Mouse (Mus musculus) midbrain, embryonic 13.5 days (tissue): ENCODE measurements around the gene Morn4. TPM values are rescaled to one million over a fixed set of nuclear protein-coding genes. Genes with fewer than 3 reads are reported as not detected.
A peak's percentile ranks its signal among the peaks of the same experiment; 100 is the strongest.

ENCODE experiments used
- ATAC-seq: fragments of 200-750 bp; cut with Nextera tagmentation; 2 replicates; pipeline ENCODE4 v1.8.0; 2017; ENCODE audit warnings: mild to moderate bottlenecking, moderate TSS enrichment, moderate library complexity
- H3K27ac ChIP-seq: fragments of 300-500 bp; sonication (generic); 2 replicates; pipeline ENCODE4 v1.5.1; 2015; ENCODE audit warnings: inconsistent platforms, mild to moderate bottlenecking, moderate library complexity
- H3K27me3 ChIP-seq: fragments of 300-500 bp; sonication (generic); 2 replicates; pipeline ENCODE4 v1.6.1; 2015; ENCODE audit warnings: mild to moderate bottlenecking, inconsistent platforms
- H3K36me3 ChIP-seq: fragments of 300-500 bp; sonication (generic); 2 replicates; pipeline ENCODE4 v1.6.1; 2015; ENCODE audit warnings: mild to moderate bottlenecking, inconsistent platforms
- H3K4me1 ChIP-seq: fragments of 300-500 bp; sonication (generic); replicated peaks from 2 replicates; pipeline ENCODE4 v1.6.1; 2015; ENCODE audit warnings: inconsistent platforms
- H3K4me2 ChIP-seq: fragments of 300-500 bp; sonication (generic); replicated peaks from 2 replicates; pipeline ENCODE4 v1.6.1; 2015; ENCODE audit warnings: moderate library complexity, mild to moderate bottlenecking, inconsistent platforms
- H3K4me3 ChIP-seq: fragments of 300-500 bp; sonication (generic); replicated peaks from 2 replicates; pipeline ENCODE4 v1.5.1; 2015; ENCODE audit warnings: mild to moderate bottlenecking, inconsistent platforms
- H3K9ac ChIP-seq: fragments of 300-500 bp; sonication (generic); replicated peaks from 2 replicates; pipeline ENCODE4 v1.6.1; 2015; ENCODE audit warnings: mild to moderate bottlenecking, inconsistent platforms
- H3K9me3 ChIP-seq: fragments of 300-500 bp; sonication (generic); 2 replicates; pipeline ENCODE4 v1.6.1; 2016; ENCODE audit warnings: mild to moderate bottlenecking, inconsistent platforms
- WGBS: fragments of 180-500 bp; shearing (Covaris S2); methylation state at CpG from one replicate; pipeline ENCODE4 v1.1.7; 2015; 5-methylcytosine and 5-hydroxymethylcytosine counted together
- polyA plus RNA-seq: library from polyadenylated mRNA; unstranded; fragments of >200 nt; fragmentation: Nextera tagmentation; extraction: Ambion mirVana; gene quantifications from 2 replicates; pipeline ENCODE4 v1.2.1, GENCODE M21; 2015

Morn4 gene
- polyA plus RNA-seq, 1 experiment from 2014 or later: 128 TPM

DNA sequence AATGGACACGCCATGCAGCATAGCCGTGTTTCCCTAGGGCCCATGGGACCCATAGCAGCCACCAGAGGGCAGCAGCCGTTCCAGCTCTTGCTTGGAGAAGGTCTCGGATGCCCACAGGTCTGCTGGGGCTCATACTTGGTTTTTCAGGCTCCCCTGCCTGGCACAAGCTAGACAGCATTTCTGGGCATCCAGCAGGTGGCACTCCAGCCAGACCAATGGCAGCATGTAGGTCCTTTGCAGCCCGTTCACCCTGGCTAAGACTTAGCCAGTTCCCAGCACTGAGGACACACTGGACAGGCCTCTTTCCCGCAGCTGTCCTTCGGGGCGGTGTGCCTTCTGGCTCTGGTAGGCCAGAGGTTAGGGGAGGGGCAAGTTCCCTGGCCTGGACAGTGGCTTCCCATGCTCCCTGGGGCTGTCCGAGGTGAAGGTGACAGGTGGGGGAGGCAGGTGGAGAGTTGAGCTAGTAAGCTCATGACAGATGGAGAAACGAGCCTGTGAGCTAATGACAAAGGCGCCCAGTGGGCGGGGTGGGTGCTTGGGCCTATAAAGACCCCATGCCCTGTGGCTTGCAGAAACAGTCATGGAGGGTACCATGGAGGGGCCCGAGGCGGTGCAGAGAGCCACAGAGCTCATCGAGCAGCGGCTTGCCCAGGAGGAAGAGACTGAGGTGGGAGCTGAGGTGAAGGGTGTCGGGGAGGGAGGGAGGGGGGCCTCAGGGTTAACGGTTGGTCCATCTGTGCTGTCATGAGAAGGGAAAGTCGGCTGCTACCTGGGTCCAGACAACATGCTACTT lies 50.5 kb downstream of the Morn4 start, which contains the start of gene Ankrd2:
TSS of gene Ankrd2 (plus strand) at position 545 of the 793 bp plus-strand sequence.
- 62% methylated on average over 18 of the region's 19 CpGs for WGBS
- H3K4me3 ChIP-seq: no peak within 1 kb of the TSS
- H3K36me3 ChIP-seq: no peaks in the 10 kb centered on the region
- H3K9ac ChIP-seq: no peak within 1 kb of the TSS
- peak; percentile 84 for ATAC-seq
- no peak within 1 kb of the TSS for H3K27ac ChIP-seq
- H3K27me3 ChIP-seq: no peaks in the 10 kb centered on the region
- H3K9me3 ChIP-seq: no peaks in the 10 kb centered on the region
- H3K4me2 ChIP-seq: no peak within 1 kb of the TSS
- H3K4me1 ChIP-seq: 0 out of 2 replicates have a peak, but pooled peaks cover 3% of the 10 kb centered on the region

DNA sequence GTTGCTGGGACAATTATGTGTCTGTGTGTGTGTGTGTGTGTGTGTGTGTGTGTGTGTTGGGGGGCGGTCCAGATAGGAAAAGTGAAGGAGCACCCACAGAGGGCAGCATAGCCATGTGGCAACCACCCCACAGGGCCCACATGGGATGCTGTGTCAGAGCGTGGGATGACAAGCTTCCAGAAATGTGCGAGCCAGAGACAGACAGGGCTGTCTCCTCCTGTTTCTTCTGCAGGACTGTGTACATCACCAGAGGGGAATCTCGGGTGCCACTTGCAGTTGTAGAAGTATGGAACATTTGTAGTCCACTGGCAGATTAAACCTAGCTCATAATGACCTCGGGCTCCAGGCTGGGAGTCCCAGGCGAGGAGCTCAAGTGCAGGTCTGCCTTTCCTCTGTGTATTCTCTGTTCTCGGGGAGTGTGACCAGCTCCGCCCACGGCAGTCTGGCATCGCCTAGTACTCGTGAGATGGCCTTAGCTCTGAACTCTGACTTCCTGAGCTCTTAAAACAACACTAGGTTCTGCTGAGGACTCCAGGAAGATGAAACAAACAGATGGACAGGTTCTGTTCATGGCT lies 51.2 kb downstream of the Morn4 start:
- no peak for ATAC-seq
- H3K27me3 ChIP-seq: no peaks in the 10 kb centered on the region
- no peak overlapping the region for H3K9ac ChIP-seq
- no peak overlapping the region for H3K4me2 ChIP-seq
- no peak overlapping the region for H3K4me3 ChIP-seq
- 60% methylated on average over 11 of the region's 11 CpGs for WGBS
- 0 out of 2 replicates have a peak, but pooled peaks cover 3% of the 10 kb centered on the region for H3K4me1 ChIP-seq
- H3K27ac ChIP-seq: no peak overlapping the region
- H3K9me3 ChIP-seq: no peaks in the 10 kb centered on the region
- no peaks in the 10 kb centered on the region for H3K36me3 ChIP-seq

GRCm38 (mm10) chr19:42034146-42034775 lies 51.9 kb downstream of the Morn4 start:
- H3K36me3 ChIP-seq: no peaks in the 10 kb centered on the region
- H3K27ac ChIP-seq: no peak overlapping the region
- no peaks in the 10 kb centered on the region for H3K27me3 ChIP-seq
- H3K4me3 ChIP-seq: no peak overlapping the region
- H3K9ac ChIP-seq: no peak overlapping the region
- peak; percentile 32; the same call in 1 of the 2 replicates for ATAC-seq
- no peak overlapping the region for H3K4me2 ChIP-seq
- 81% methylated on average over 9 of the region's 9 CpGs for WGBS
- H3K9me3 ChIP-seq: no peaks in the 10 kb centered on the region
- 0 out of 2 replicates have a peak, but pooled peaks cover 3% of the 10 kb centered on the region for H3K4me1 ChIP-seq

DNA sequence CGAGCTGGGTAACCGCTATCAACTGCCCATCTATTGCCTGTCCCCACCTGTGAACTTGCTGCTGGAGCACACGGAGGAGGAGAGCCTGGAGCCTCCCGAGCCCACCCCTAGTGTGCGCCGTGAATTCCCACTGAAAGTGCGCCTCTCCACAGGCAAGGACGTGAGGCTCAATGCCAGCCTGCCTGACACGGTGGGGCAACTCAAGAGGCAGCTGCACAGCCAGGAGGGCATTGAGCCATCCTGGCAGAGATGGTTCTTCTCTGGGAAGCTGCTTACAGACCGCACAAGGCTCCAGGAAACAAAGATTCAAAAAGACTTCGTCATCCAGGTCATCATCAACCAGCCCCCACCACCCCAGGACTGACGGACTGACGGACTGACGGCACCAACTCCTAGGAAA lies 52.5 kb downstream of the Morn4 start:
- Histone ChIP-seq H3K4me3 (no peak overlapping the region), H3K4me1 (0 out of 2 replicates have a peak, but pooled peaks cover 3% of the 10 kb centered on the region), H3K4me2 (no peak overlapping the region), H3K27ac (no peak overlapping the region), H3K27me3 (no peaks in the 10 kb centered on the region), H3K36me3 (no peaks in the 10 kb centered on the region), H3K9me3 (no peaks in the 10 kb centered on the region), H3K9ac (no peak overlapping the region)
- WGBS: 83% methylated on average over 14 of the region's 14 CpGs
- ATAC-seq: no peak

- H3K9me3 ChIP-seq: no peaks in the 10 kb centered on the region
- H3K27me3 ChIP-seq: no peaks in the 10 kb centered on the region
- WGBS: 89% methylated on average over 5 of the region's 5 CpGs
- H3K4me1 ChIP-seq: 0 out of 2 replicates have a peak, but pooled peaks cover 3% of the 10 kb centered on the region
- H3K4me2 ChIP-seq: no peak overlapping the region
- no peak overlapping the region for H3K4me3 ChIP-seq
- H3K36me3 ChIP-seq: no peaks in the 10 kb centered on the region
- no peak overlapping the region for H3K27ac ChIP-seq
- H3K9ac ChIP-seq: no peak overlapping the region
- no peak for ATAC-seq
Measured at GRCm38 (mm10) chr19:42031112-42031511, 55.0 kb downstream of the Morn4 start.

GRCm38 (mm10) chr19:42026158-42026557 lies 60.0 kb downstream of the Morn4 start:
- H3K27me3 ChIP-seq: no peaks in the 10 kb centered on the region
- no peaks in the 10 kb centered on the region for H3K9me3 ChIP-seq
- no peak overlapping the region for H3K4me3 ChIP-seq
- H3K36me3 ChIP-seq: no peaks in the 10 kb centered on the region
- WGBS: 7% methylated on average over 5 of the region's 5 CpGs
- H3K9ac ChIP-seq: no peak overlapping the region
- H3K4me1 ChIP-seq: no peaks in the 10 kb centered on the region
- H3K4me2 ChIP-seq: no peak overlapping the region
- H3K27ac ChIP-seq: no peak overlapping the region
- peak; percentile 66; the same call in 1 of the 2 replicates for ATAC-seq

Other genes with a start within 250 kb of the Morn4 start
- 7.6 and 10.4 TPM in 2 replicates for gene Frat2, start 238.2 kb downstream of the Morn4 start, polyA plus RNA-seq
- 14.6 and 15.7 TPM in 2 replicates for gene Rrp12, start 190.2 kb downstream of the Morn4 start, polyA plus RNA-seq
- gene Pgam1, start 174.4 kb downstream of the Morn4 start, polyA plus RNA-seq: 445 and 453 TPM in 2 replicates
- 68.5 and 70.0 TPM in 2 replicates for gene Exosc1, start 152.9 kb downstream of the Morn4 start, polyA plus RNA-seq
- 86.1 and 87.6 TPM in 2 replicates for gene Zdhhc16, start 152.9 kb downstream of the Morn4 start, polyA plus RNA-seq
- gene Mms19, start 105.2 kb downstream of the Morn4 start, polyA plus RNA-seq: 32.4 and 34.8 TPM in 2 replicates
- 6.4 and 7.3 TPM in 2 replicates for gene Ubtd1, start 104.6 kb downstream of the Morn4 start, polyA plus RNA-seq
- 0.19 and 0.31 TPM in 2 replicates for gene Ankrd2, start 50.4 kb downstream of the Morn4 start, polyA plus RNA-seq
- 0.58 and 0.89 TPM in 2 replicates for gene Hoga1, start 40.7 kb downstream of the Morn4 start, polyA plus RNA-seq
- not detected in 2 replicates for gene 4933411K16Rik, start 34.1 kb downstream of the Morn4 start, polyA plus RNA-seq
- 23.6 and 29.9 TPM in 2 replicates for gene Pi4k2a, start 4.1 kb upstream of the Morn4 start, polyA plus RNA-seq
- 4.9 and 5.1 TPM in 2 replicates for gene Avpi1, start 42.7 kb upstream of the Morn4 start, polyA plus RNA-seq
- gene Marveld1, start 61.0 kb upstream of the Morn4 start, polyA plus RNA-seq: 1.1 and 1.7 TPM in 2 replicates
- gene Zfyve27, start 77.6 kb upstream of the Morn4 start, polyA plus RNA-seq: 55.8 and 57.6 TPM in 2 replicates
- gene Sfrp5, start 115.9 kb upstream of the Morn4 start, polyA plus RNA-seq: 0.11 and 0.17 TPM in 2 replicates
- gene Golga7b, start 161.2 kb upstream of the Morn4 start, polyA plus RNA-seq: 26.3 and 27.5 TPM in 2 replicates